17 mouse cellular contexts compared by ENCODE assay signal in the genomic region with DNA sequence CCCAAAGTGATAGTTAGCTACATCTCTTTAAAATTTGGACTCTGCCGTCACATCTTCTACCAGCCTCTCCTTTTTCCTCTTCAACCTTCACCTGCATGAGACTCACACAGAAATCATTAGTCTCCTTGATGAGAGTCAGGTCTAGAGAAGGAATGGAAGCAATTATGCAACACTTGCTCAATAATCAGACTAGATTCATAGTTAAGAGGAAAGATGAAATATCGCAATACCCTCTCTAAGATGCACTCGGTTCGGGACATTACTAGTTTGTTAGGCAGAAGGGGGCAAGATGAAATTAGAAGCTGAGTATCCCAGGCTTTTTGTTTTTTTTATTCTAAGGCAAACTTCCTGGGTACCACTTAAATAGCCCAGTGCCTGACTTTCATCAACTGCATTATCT.
"Had no signal": no experiment of that assay in that cellular context is flagged by ENCODE, and none has a peak within 500 bp of the region (broad histone marks: within the 10 kb centered on the region; RNA-seq: fewer than 3 reads in every experiment).

No protein-coding gene starts in this region.

- ATAC-seq: liver, embryonic 12.5 days; liver, postnatal 0 days; lung, postnatal 0 days; midbrain, embryonic 13.5 days; midbrain, embryonic 15.5 days; midbrain, embryonic 16.5 days had no signal

- DNase-seq: left cerebral cortex, postnatal 4 days; liver; liver, embryonic 13.5 days; liver, postnatal 0 days; lung, adult 18-20 months; lung, adult 2 months; lung, embryonic 14.5 days; lung, postnatal 10 days; lung, postnatal 14 days; lung, postnatal 36 days; lung, postnatal 4 days; midbrain, embryonic 14.5 days had no signal
